Mouse (Mus musculus) cerebellum, adult 9-11 months (tissue): Measurements from ENCODE around the gene Ptprn.
A peak's percentile ranks its signal among the peaks of the same experiment; 100 is the strongest.

Source experiments
- DNase-seq: peaks from one replicate; pipeline ENCODE4 v3.0.0; 2022

Ptprn gene

DNA sequence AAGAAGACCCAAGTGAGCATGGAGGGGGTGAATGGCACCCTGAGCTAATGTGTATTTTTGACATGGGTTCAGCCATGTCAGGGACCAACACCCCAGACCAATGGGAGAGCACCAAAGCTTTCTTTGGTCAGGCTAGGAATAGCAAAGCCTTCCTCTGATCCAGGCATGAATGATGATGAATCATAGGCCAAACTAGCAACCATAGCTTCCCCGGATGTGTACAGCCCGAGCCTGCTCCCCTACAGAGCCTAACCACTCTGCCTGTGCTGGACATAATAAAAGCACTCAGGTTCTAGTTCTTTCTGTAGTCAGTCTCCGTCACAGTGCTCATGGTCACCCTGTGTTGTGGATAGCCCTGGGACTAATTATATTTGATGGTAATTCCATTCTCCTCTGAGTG lies 42.8 kb downstream of the Ptprn start:
- DNase-seq = no peak

DNA sequence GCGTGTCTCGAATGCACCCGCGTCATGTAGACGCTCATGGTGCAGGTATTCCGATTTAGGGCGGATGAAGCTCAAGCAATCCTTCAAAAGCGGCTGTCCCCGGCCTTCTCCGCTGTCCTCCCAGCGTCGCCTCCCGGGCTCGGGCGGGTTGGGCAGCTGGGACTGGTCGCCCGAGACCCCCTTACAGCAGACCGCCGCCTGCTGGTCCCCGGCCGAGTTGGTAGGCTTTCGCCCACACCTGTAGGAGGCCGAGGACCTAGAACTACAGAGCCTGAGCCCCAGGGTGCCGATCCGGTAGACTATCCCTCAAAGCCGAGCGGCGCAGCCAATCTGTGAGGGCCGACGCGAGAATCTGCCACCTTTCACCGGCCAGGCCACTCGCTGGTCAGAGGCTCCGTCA lies 44.8 kb downstream of the Ptprn start, which contains the start of gene Tuba4a:
Gene Tuba4a, minus strand, starts transcription at position 335 of the 400 bp plus-strand sequence.
- DNase-seq = no peak

DNA sequence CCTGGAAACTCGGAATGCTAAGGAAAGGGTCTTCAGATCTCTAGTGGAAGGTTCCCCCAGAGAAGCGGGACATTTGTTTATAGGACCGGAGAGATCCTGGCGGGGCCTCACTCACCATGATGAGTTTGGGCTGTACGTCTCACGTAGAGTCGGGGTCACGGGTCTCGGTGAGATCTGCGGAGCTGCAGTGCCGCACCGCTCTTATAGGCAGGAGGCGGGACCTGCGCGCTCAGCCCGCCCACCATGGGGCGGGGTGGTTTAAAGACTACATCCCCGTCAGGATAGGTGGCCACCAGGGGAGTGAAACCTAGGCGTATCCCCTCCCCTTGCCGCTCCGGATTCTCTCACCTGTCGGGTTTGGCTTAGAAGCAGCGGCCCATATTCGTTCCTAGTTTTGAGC lies 45.2 kb downstream of the Ptprn start:
- DNase-seq = peak; percentile 97

DNA sequence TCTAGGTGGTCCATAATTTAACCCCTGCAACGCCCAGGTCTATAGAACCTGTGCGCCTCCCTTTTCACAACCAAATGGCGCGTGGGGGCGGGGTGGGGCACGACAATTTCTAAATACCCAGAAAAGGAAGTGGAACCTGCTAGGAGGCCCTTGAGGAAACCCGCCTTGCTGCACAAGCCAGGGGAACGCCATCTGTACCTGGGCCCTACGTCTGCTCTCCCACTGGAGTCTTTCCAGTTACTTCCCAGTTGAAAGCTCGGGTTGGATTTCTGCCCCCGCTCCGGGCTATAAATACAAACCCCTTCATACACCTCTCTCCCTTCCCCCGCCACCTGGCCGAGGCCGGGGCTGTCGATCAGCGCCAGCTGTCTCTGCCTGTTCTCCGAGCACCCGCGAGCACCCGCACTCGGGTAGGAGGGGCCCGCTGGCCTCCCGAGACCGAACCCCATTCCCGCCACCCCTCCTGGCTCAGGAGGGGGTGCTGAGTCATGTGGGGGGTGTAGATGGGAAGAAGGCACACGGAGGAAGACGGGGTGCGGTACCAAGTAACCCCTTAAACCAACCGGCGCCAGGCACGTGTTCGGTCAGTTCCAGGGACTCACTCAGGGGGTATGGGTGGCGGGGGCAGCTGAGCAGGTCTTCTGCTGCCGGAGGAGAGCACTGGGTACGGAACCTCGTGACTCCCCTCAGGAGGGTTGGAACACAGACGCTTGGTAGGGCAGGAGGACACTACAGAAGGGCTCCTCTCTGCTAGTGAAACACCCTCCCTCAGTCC lies 45.9 kb downstream of the Ptprn start:
- peak; percentile 97 for DNase-seq

DNA sequence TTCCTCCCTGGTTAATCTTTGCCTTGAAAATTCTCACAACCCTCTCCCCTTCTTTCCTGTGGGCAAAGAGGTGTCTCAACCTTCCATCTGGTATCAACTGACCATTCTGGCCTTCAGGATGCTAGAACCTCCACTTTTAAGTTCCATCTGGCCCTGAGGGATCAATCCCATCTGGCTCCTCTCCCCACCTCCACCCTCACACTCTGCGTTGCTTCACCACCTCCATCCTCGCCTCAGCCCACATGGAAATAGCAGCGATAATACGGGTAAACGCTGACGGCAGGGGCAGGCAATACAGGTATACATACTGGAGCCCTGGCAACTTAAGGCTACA lies 46.4 kb downstream of the Ptprn start:
- no peak for DNase-seq

DNA sequence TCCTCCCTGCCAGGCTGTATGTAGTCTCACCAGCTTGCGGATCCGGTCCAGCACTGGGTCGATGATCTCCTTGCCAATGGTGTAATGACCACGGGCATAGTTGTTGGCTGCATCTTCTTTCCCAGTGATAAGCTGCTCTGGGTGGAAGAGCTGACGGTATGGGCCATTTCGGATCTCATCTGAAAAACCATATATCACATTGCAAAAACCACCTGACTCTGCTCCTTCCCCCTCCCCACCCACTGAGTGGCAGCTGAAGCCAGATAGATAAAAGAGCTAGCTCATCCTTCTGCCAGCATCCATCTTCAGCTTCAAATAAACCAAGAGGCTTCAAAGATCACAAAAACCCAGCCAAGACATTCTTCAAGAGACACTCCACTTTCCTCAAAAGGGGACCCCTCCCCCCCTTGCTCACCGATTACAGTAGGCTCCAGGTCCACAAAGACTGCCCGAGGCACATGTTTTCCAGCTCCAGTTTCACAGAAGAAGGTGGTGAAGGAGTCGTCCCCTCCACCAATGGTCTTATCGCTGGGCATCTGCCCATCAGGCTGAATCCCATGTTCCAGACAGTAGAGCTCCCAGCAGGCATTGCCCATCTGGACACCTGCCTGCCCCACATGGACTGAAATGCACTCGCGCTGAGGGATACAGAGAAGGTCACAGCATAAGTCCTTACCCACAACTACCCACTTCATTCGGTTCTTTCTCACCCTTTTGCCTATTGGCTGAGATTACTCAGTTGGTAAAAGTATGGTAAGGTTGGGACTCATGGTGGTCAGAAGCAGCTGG lies 47.3 kb downstream of the Ptprn start:
- peak; percentile 77 for DNase-seq

DNA sequence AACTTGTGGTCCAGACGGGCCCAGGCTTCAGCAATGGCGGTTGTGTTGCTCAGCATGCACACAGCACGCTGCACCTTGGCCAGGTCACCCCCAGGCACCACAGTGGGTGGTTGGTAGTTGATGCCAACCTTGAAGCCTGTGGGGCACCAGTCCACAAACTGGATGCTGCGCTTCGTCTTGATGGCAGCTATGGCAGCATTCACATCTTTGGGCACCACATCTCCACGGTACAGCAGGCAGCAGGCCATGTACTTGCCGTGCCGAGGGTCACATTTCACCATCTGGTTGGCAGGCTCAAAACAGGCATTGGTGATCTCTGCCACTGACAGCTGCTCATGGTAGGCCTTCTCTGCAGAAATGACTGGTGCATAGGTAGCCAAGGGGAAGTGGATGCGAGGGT lies 48.5 kb downstream of the Ptprn start:
- DNase-seq = peak; percentile 52

DNA sequence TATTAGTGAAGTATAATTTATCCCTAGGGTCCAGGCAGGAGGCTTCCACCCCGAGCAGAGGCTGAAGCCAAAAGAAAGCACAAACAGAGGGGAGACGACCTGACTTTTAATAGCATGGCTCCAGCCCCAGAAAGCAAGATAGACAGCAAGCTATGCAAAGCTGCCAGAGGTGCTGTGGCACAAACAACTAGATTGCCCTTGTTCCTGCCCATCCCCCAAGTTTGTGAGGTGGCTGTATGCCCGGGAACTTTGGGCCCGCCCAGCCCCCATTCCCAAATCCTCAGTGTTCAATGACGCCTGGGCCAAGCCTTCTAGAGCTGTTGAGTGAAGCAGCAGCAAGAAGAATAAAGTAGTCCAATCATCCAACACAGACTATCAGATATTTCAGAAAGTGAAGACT lies 49.4 kb downstream of the Ptprn start:
- DNase-seq = peak; percentile 67

DNA sequence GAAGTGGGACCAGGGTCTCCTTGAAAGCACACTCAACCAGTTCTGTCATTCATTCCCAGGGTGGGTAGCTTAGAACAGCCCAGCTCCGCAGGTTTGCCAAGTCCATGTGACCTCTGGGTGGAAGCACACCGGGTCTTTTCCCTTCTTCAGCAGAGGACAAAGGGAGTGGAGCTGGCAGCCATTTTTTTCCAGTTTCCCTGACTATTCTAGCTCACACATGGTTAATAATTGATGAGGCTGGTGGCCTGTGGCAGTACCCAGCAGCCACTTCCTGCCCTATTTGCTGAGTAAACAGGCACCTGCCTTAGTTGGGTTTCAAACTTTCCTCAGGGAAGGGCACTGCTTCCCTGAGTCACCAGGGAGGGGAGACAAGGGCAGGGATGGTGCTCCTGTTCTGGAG lies 49.9 kb downstream of the Ptprn start:
- no peak for DNase-seq

DNA sequence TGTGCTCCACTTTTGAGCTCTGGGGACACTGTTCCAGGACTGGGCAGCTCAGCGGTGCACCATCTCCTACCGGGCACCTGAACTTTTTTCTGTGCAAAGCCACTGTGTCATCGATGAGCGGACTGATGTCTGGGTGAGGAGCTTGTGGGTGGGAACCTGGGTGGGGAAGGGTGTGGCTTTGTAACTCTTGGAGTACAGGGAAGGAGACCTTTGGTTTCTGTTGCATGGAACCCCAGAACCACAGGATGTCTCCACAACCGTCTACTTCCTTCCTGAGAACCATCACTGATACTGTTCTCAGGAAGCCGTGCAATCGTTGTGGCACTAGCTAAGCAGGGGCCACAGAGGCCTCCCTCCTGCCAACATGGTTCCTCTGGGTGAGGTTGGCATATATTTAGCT lies 51.2 kb downstream of the Ptprn start:
- no peak for DNase-seq

DNA sequence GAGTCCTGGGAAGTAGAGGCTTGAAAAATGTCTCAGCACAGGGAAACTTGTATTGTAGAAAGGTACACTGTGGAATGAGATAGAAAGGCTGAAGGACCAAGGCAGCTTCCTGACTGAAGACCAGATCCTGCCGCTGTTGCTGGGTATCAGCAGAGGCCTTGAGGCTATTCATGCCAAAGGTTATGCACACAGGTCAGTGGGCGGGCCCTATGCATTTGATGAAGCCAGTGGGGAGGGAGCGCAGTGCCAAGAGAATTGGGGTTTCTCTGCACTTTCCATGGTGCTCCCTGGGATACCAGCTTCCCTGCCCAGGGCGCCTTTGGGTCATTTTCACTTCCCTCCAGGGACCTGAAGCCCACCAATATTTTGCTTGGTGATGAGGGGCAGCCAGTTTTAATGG lies 51.8 kb downstream of the Ptprn start:
- DNase-seq = no peak

DNA sequence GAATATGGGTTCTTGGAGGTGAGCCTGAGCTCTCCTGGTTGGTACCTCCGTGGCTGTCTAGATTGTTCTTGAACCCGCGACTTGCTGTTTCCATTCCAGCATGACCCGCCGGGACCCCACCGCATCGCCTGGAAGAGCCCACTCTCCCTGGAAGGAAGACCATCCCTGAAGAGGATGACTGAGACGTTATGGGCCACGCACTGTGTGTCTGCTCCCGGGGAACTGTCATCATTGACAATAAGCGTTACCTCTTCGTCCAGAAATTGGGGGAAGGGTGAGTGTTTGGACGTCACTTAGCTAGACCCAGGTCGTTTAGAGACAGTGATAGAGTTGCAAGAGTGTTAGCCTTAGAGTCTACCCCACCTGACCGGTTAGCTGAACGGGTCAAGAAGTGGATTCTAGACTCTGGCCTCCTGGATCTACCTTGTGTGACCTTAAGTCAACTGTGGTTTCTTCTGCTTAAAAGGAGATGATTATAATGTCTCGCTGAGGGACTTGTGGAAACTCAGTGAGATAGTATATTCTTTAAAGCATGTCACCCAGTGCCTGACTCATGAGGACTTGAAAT lies 53.1 kb downstream of the Ptprn start:
- no peak for DNase-seq

DNA sequence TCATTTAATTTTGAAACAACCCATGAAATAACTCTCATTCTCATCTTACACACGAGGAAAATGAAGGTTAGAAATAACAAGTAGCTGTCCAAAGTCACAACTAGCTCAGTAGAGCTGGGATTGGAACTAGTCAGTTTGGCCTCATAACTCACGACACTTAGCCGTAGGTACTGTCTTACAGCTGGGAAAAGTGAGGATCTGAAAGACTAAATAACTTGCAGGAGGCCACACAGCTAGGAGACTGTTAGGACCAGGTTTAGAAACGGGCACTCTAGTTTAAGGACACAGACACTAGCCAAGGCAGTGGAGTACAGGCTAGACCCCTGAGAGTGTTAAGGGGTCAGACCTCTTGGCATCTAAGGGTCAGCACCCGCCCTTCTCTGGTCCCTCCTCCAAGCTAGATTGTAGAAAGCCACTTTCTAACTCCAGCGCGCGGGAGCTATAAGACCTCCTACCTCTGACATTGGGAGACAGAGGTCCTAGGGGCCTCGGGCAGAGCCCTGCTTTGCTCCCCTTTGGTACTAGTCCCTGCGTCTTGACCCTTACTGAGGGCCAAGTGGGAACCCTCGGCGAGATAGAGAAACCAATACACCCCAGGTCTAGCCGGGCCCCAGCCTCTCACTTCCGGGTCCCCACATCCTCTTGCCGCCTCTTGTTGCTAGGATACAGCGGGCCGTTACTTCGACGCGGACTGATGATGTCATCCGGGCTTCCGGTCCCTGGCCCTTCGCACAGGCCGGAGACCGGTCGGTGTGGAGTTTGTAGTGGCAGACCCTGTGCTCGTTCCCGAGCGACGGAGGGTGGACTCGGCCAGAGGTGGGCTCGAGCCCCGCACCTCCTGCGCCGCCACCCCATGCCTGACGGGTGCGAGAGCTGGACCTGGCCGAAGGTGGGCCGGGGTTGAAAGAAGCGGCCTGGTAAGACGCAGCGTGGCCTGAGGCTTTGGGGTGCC lies 53.9 kb downstream of the Ptprn start, which contains the start of the genes Glb1l and Stk16:
Gene Glb1l, minus strand, starts transcription at position 678 of the 952 bp plus-strand sequence.
Gene Stk16, plus strand, starts transcription at position 703 of the 952 bp plus-strand sequence.
- peak; percentile 95 for DNase-seq

DNA sequence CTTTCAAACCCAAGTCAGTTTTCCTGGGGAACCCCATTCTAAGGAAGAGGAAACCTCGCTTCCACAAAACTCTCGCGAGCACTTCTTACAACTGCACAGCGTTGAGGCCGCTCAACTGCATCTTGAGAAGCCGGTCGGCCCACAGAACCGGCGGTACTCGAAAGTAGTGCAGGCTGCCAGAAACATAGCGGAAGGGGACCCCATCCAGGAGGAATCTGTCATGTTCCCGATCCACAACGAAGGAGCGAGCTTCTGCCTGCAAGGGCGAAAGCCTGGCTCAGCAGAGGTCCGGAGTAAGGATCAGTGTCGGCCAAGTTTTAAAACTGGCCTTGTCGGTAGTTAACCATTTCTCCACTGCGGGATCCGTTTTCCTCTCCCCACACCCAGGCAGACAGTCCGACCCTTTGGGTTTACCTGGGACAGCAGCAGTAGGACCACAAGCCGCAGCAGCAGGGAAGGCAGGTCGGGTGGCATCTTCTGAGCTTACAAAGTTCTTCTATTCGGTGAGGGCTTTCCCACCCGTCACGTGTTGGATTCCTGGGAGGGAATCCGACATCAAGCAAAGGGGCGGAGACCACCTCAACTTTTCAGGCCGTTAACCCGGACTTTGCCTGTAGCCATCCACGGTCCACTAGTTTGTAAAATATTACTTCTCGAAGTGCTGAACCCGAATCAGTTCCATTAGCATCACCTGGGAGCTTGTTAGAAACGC lies 55.2 kb downstream of the Ptprn start:
- DNase-seq = no peak

DNA sequence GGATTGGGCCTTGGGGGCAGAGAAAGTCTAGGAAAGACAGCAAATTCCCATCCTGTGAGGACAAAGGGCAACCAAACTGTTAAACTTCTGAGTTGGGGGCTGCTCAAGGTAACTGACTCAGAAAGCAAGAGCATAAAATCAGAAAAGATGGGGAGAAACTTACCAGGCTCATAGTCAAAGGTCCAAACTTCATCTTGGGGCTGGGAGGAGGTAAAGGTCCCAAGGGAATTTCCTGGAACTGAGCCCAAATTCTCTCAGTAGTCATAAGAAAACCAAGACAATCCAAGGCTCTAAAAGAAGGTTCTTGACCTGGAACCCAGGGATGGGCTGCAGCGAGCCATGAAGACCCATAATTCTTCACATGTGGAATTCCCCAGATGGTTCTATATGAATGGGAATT lies 63.1 kb downstream of the Ptprn start:
- DNase-seq = no peak
